Mouse (Mus musculus): Measurements from ENCODE around the gene Nsg2. TPM values are rescaled to one million over a fixed set of nuclear protein-coding genes. Genes with fewer than 3 reads are reported as not detected.
"Not testable (repeated sequence)": the region's sequence is repeated elsewhere in the genome, so short reads cannot be mapped to it uniquely, and the experiment has no call there.

Nsg2 gene
- polyA plus RNA-seq, 2 experiments = 3.2 to 17.5 TPM

GRCm38 (mm10) chr11:32002670-32003072 lies 2.4 kb downstream of the Nsg2 start:
- H3K27me3 ChIP-seq (ENCODE audit: control insufficient read depth, insufficient read depth, low read length) = no peaks in the 10 kb centered on the region
- H3K36me3 ChIP-seq (ENCODE audit: control insufficient read depth, insufficient read depth, low read length) = no peaks in the 10 kb centered on the region
- H3K27ac ChIP-seq (replicated peaks; ENCODE audit: low read depth, low read length) = no peak overlapping the region
- DNase-seq (ENCODE audit: low spot score) (no peak), ATAC-seq (ENCODE audit: low FRiP score, low read depth) (no peak)
- peak overlapping the region; percentile 9; the same call in 1 of the 2 replicates for H3K4me2 ChIP-seq (replicated peaks; ENCODE audit: low read depth, low read length, severe bottlenecking)
- 12% methylated on average over 5 of the region's 5 CpGs for WGBS
- peaks cover 6% of the 10 kb centered on the region; the same call in 1 of the 2 replicates for H3K9me3 ChIP-seq (ENCODE audit: control insufficient read depth, low read length)
- no peak for TF ChIP-seq POLR2A (IDR thresholded peaks at IDR 0.05; ENCODE audit: borderline replicate concordance, extremely low read depth, insufficient read depth, insufficient read length)
- H3K4me3 ChIP-seq (replicated peaks; ENCODE audit: low read length) = no peak overlapping the region
- peaks cover 8% of the 10 kb centered on the region; the same call in 1 of the 2 replicates for H3K4me1 ChIP-seq (ENCODE audit: control insufficient read depth, insufficient read depth, low read length)
- 0 out of 2 replicates have a peak overlapping the region, but pooled peaks have one; percentile 7 for H3K9ac ChIP-seq (ENCODE audit: low read depth, low read length, severe bottlenecking)

- H3K9ac ChIP-seq (ENCODE audit: low read depth, low read length, severe bottlenecking); DNase-seq (ENCODE audit: low spot score); H3K4me3 ChIP-seq (replicated peaks; ENCODE audit: low read length); H3K27me3 ChIP-seq (ENCODE audit: control insufficient read depth, insufficient read depth, low read length); H3K4me2 ChIP-seq (replicated peaks; ENCODE audit: low read depth, low read length, severe bottlenecking); H3K27ac ChIP-seq (replicated peaks; ENCODE audit: low read depth, low read length); H3K36me3 ChIP-seq (ENCODE audit: control insufficient read depth, insufficient read depth, low read length); ATAC-seq (ENCODE audit: low FRiP score, low read depth); H3K9me3 ChIP-seq (ENCODE audit: control insufficient read depth, low read length): not testable (repeated sequence)
- 81% methylated on average over 3 of the region's 3 CpGs for WGBS
- H3K4me1 ChIP-seq (ENCODE audit: control insufficient read depth, insufficient read depth, low read length) = peaks cover 12% of the 10 kb centered on the region
Observed at GRCm38 (mm10) chr11:32008049-32008448, 7.8 kb downstream of the Nsg2 start.

- no peak for TF ChIP-seq POLR2A (IDR thresholded peaks at IDR 0.05; ENCODE audit: borderline replicate concordance, extremely low read depth, insufficient read depth, insufficient read length)
- 85% methylated on average over 3 of the region's 3 CpGs for WGBS
- ATAC-seq (ENCODE audit: low FRiP score, low read depth) = no peak
Observed at GRCm38 (mm10) chr11:32008852-32009251, 8.6 kb downstream of the Nsg2 start.

GRCm38 (mm10) chr11:32009961-32010662 lies 9.8 kb downstream of the Nsg2 start:
- Histone ChIP-seq H3K4me3 (replicated peaks; ENCODE audit: low read length) (no peak overlapping the region), H3K4me1 (ENCODE audit: control insufficient read depth, insufficient read depth, low read length) (peaks cover 9% of the 10 kb centered on the region; the same call in 1 of the 2 replicates), H3K4me2 (replicated peaks; ENCODE audit: low read depth, low read length, severe bottlenecking) (0 out of 2 replicates have a peak overlapping the region, but pooled peaks have one; percentile 8), H3K9ac (ENCODE audit: low read depth, low read length, severe bottlenecking) (no peak overlapping the region), H3K9me3 (ENCODE audit: control insufficient read depth, low read length) (peaks cover 6% of the 10 kb centered on the region; the same call in 1 of the 2 replicates), H3K27ac (replicated peaks; ENCODE audit: low read depth, low read length) (no peak overlapping the region), H3K27me3 (ENCODE audit: control insufficient read depth, insufficient read depth, low read length) (no peaks in the 10 kb centered on the region), H3K36me3 (ENCODE audit: control insufficient read depth, insufficient read depth, low read length) (no peaks in the 10 kb centered on the region)
- DNase-seq (ENCODE audit: low spot score) (no peak), ATAC-seq (ENCODE audit: low FRiP score, low read depth) (peak; percentile 66; the same call in 1 of the 2 replicates)
- TF ChIP-seq POLR2A (IDR thresholded peaks at IDR 0.05; ENCODE audit: borderline replicate concordance, extremely low read depth, insufficient read depth, insufficient read length) = no peak
- WGBS = 28% methylated on average over 13 of the region's 13 CpGs

More at GRCm38 (mm10) chr11:32008852-32009251, 8.6 kb downstream of the Nsg2 start:
- Histone ChIP-seq H3K27me3 (ENCODE audit: control insufficient read depth, insufficient read depth, low read length) (no peaks in the 10 kb centered on the region), H3K4me2 (replicated peaks; ENCODE audit: low read depth, low read length, severe bottlenecking) (no peak overlapping the region), H3K9ac (ENCODE audit: low read depth, low read length, severe bottlenecking) (no peak overlapping the region), H3K9me3 (ENCODE audit: control insufficient read depth, low read length) (peaks cover 6% of the 10 kb centered on the region; the same call in 1 of the 2 replicates), H3K4me3 (replicated peaks; ENCODE audit: low read length) (no peak overlapping the region), H3K4me1 (ENCODE audit: control insufficient read depth, insufficient read depth, low read length) (peaks cover 9% of the 10 kb centered on the region; the same call in 1 of the 2 replicates), H3K27ac (replicated peaks; ENCODE audit: low read depth, low read length) (no peak overlapping the region), H3K36me3 (ENCODE audit: control insufficient read depth, insufficient read depth, low read length) (no peaks in the 10 kb centered on the region)
- DNase-seq (ENCODE audit: low spot score) = no peak

GRCm38 (mm10) chr11:32010663-32010970 lies 10.4 kb downstream of the Nsg2 start:
- no peak overlapping the region for H3K4me3 ChIP-seq (replicated peaks; ENCODE audit: low read length)
- DNase-seq (ENCODE audit: low spot score) = peak; percentile 62
- H3K27me3 ChIP-seq (ENCODE audit: control insufficient read depth, insufficient read depth, low read length) = no peaks in the 10 kb centered on the region
- no peak overlapping the region for H3K27ac ChIP-seq (replicated peaks; ENCODE audit: low read depth, low read length)
- TF ChIP-seq POLR2A (IDR thresholded peaks at IDR 0.05; ENCODE audit: borderline replicate concordance, extremely low read depth, insufficient read depth, insufficient read length) = no peak
- WGBS = 45% methylated on average over 5 of the region's 5 CpGs
- H3K4me1 ChIP-seq (ENCODE audit: control insufficient read depth, insufficient read depth, low read length) = peaks cover 9% of the 10 kb centered on the region; the same call in 1 of the 2 replicates
- peaks cover 6% of the 10 kb centered on the region; the same call in 1 of the 2 replicates for H3K9me3 ChIP-seq (ENCODE audit: control insufficient read depth, low read length)
- no peak overlapping the region for H3K9ac ChIP-seq (ENCODE audit: low read depth, low read length, severe bottlenecking)
- ATAC-seq (ENCODE audit: low FRiP score, low read depth) = 0 out of 2 replicates have a peak, but pooled peaks have one; percentile 51
- H3K36me3 ChIP-seq (ENCODE audit: control insufficient read depth, insufficient read depth, low read length) = no peaks in the 10 kb centered on the region
- no peak overlapping the region for H3K4me2 ChIP-seq (replicated peaks; ENCODE audit: low read depth, low read length, severe bottlenecking)

Measured in limb, embryonic 14.5 days (tissue).